24 mouse cellular contexts compared by ENCODE assay signal in genomic region chr4:130186450-130186849, GRCm38 (mm10). TPM values are rescaled to one million over a fixed set of nuclear protein-coding genes. Genes with fewer than 3 reads are reported as not detected.
"Had no signal": no experiment of that assay in that cellular context is flagged by ENCODE, and none has a peak within 500 bp of the region (broad histone marks: within the 10 kb centered on the region; RNA-seq: fewer than 3 reads in every experiment).

No protein-coding gene starts in this region.

- H3K27ac ChIP-seq: neural tube, embryonic 13.5 days; neural tube, embryonic 15.5 days; stomach, embryonic 15.5 days; stomach, postnatal 0 days had no signal

- H3K4me3 ChIP-seq: neural tube, embryonic 13.5 days; neural tube, embryonic 15.5 days; stomach, embryonic 15.5 days had no signal

- H3K4me1 ChIP-seq: neural tube, embryonic 13.5 days; stomach, embryonic 15.5 days had no signal

- H3K4me2 ChIP-seq: neural tube, embryonic 13.5 days; neural tube, embryonic 15.5 days; stomach, embryonic 15.5 days had no signal

- H3K9me3 ChIP-seq: neural tube, embryonic 13.5 days; neural tube, embryonic 15.5 days; stomach, embryonic 15.5 days had no signal

- H3K9ac ChIP-seq: neural tube, embryonic 13.5 days; neural tube, embryonic 15.5 days; stomach, embryonic 15.5 days had no signal

- H3K27me3 ChIP-seq: neural tube, embryonic 13.5 days; neural tube, embryonic 15.5 days; stomach, embryonic 15.5 days had no signal

- H3K36me3 ChIP-seq: neural tube, embryonic 13.5 days; neural tube, embryonic 15.5 days; stomach, embryonic 15.5 days had no signal

- DNase-seq: retina, postnatal 1 day; right cerebral cortex, adult 18-20 months; right cerebral cortex, postnatal 14 days; right cerebral cortex, postnatal 25 days; right cerebral cortex, postnatal 4 days; spleen, adult 18-20 months; thymus, adult 18-20 months; thymus, adult 2 months; thymus, postnatal 14 days; thymus, postnatal 25 days; thymus, postnatal 36 days; thymus, postnatal 4 days had no signal

RNA-seq across cellular contexts. Expression of gene Gm853, which starts 35.8 kb away (rescaled TPM):
- total RNA-seq: neutrophil, adult 5-6 weeks had no signal
- polyA plus RNA-seq: neural tube, embryonic 13.5 days; neural tube, embryonic 14.5 days; neural tube, embryonic 15.5 days; small intestine, adult 2 months; spleen, adult 2 months; stomach, embryonic 14.5 days; stomach, embryonic 15.5 days; stomach, embryonic 16.5 days; stomach, postnatal 0 days; testis, adult 2 months; urinary bladder, adult 2 months had no signal

RNA-seq across cellular contexts. Expression of gene Hcrtr1, which starts 47.3 kb away (rescaled TPM):
- total RNA-seq: neutrophil, adult 5-6 weeks had no signal
